Mouse (Mus musculus): ENCODE results near the gene Vmn1r14. TPM values are rescaled to one million over a fixed set of nuclear protein-coding genes. Genes with fewer than 3 reads are reported as not detected.
"Not testable (repeated sequence)": the region's sequence is repeated elsewhere in the genome, so short reads cannot be mapped to it uniquely, and the experiment has no call there.

Vmn1r14 gene
- polyA plus RNA-seq (2014; fragmentation: Nextera tagmentation; extraction: Ambion mirVana) = not detected in 2 replicates

- no peaks in the 10 kb centered on the region for H3K27me3 ChIP-seq (ENCODE audit: control insufficient read depth, insufficient read depth, low read length)
- no peak for ATAC-seq (ENCODE audit: low FRiP score)
- no peak within 1 kb of the TSS for H3K4me2 ChIP-seq (replicated peaks)
- DNase-seq (ENCODE audit: low spot score) = no peak
- H3K36me3 ChIP-seq (replicated peaks; ENCODE audit: control insufficient read depth, insufficient read depth) = no peaks in the 10 kb centered on the region
- H3K9ac ChIP-seq = no peak within 1 kb of the TSS
- no peaks in the 10 kb centered on the region for H3K4me1 ChIP-seq (replicated peaks; ENCODE audit: control insufficient read depth, insufficient read depth, low read length)
- WGBS = 90% methylated on average over 3 of the region's 3 CpGs
- H3K4me3 ChIP-seq (replicated peaks; ENCODE audit: low read length) = no peak within 1 kb of the TSS
- H3K9me3 ChIP-seq (ENCODE audit: control insufficient read depth, low read length) = no peaks in the 10 kb centered on the region
- no peak within 1 kb of the TSS for H3K27ac ChIP-seq
These were observed at the start of gene Vmn1r14 for GRCm38 (mm10) chr6:57231386-57231785. TSS of gene Vmn1r14 (plus strand) at chr6:57231686.

- H3K4me2 ChIP-seq (replicated peaks); H3K9ac ChIP-seq; H3K4me3 ChIP-seq (replicated peaks; ENCODE audit: low read length); DNase-seq (ENCODE audit: low spot score); H3K36me3 ChIP-seq (replicated peaks; ENCODE audit: control insufficient read depth, insufficient read depth); H3K9me3 ChIP-seq (ENCODE audit: control insufficient read depth, low read length); H3K27ac ChIP-seq; H3K4me1 ChIP-seq (replicated peaks; ENCODE audit: control insufficient read depth, insufficient read depth, low read length); ATAC-seq (ENCODE audit: low FRiP score); H3K27me3 ChIP-seq (ENCODE audit: control insufficient read depth, insufficient read depth, low read length): not testable (repeated sequence)
- WGBS = 49% methylated on average over 3 of the region's 3 CpGs
These were observed 41.5 kb upstream of the Vmn1r14 start for GRCm38 (mm10) chr6:57190016-57190415.

- WGBS = 91% methylated on average over 1 of the region's 1 CpGs
- H3K4me2 ChIP-seq (replicated peaks); H3K4me3 ChIP-seq (replicated peaks; ENCODE audit: low read length); DNase-seq (ENCODE audit: low spot score); H3K27ac ChIP-seq; H3K4me1 ChIP-seq (replicated peaks; ENCODE audit: control insufficient read depth, insufficient read depth, low read length); H3K36me3 ChIP-seq (replicated peaks; ENCODE audit: control insufficient read depth, insufficient read depth); ATAC-seq (ENCODE audit: low FRiP score); H3K27me3 ChIP-seq (ENCODE audit: control insufficient read depth, insufficient read depth, low read length); H3K9ac ChIP-seq; H3K9me3 ChIP-seq (ENCODE audit: control insufficient read depth, low read length): not testable (repeated sequence)
These were observed 28.5 kb upstream of the Vmn1r14 start, which contains the start of gene Vmn1r13 for GRCm38 (mm10) chr6:57202990-57203389. TSS of gene Vmn1r13 (plus strand) at chr6:57203290.

- DNase-seq (ENCODE audit: low spot score) (no peak), ATAC-seq (ENCODE audit: low FRiP score) (no peak)
- WGBS = 86% methylated on average over 1 of the region's 1 CpGs
- no peaks in the 10 kb centered on the region for H3K36me3 ChIP-seq (replicated peaks; ENCODE audit: control insufficient read depth, insufficient read depth)
- no peak within 1 kb of the TSS for H3K9ac ChIP-seq
- no peak within 1 kb of the TSS for H3K4me3 ChIP-seq (replicated peaks; ENCODE audit: low read length)
- H3K9me3 ChIP-seq (ENCODE audit: control insufficient read depth, low read length) = no peaks in the 10 kb centered on the region
- H3K4me2 ChIP-seq (replicated peaks) = no peak within 1 kb of the TSS
- no peaks in the 10 kb centered on the region for H3K27me3 ChIP-seq (ENCODE audit: control insufficient read depth, insufficient read depth, low read length)
- no peak within 1 kb of the TSS for H3K27ac ChIP-seq
- H3K4me1 ChIP-seq (replicated peaks; ENCODE audit: control insufficient read depth, insufficient read depth, low read length) = no peaks in the 10 kb centered on the region
These were observed 26.2 kb downstream of the Vmn1r14 start, which contains the start of gene Vmn1r15 for GRCm38 (mm10) chr6:57257652-57258051. TSS of gene Vmn1r15 (plus strand) at chr6:57257952.

- Histone ChIP-seq H3K27ac (no peak overlapping the region), H3K4me2 (replicated peaks) (no peak overlapping the region), H3K9me3 (ENCODE audit: control insufficient read depth, low read length) (no peaks in the 10 kb centered on the region), H3K9ac (no peak overlapping the region), H3K4me1 (replicated peaks; ENCODE audit: control insufficient read depth, insufficient read depth, low read length) (no peaks in the 10 kb centered on the region), H3K36me3 (replicated peaks; ENCODE audit: control insufficient read depth, insufficient read depth) (no peaks in the 10 kb centered on the region), H3K4me3 (replicated peaks; ENCODE audit: low read length) (no peak overlapping the region), H3K27me3 (ENCODE audit: control insufficient read depth, insufficient read depth, low read length) (no peaks in the 10 kb centered on the region)
- DNase-seq (ENCODE audit: low spot score) (no peak), ATAC-seq (ENCODE audit: low FRiP score) (no peak)
- WGBS = 96% methylated on average over 2 of the region's 2 CpGs
These were observed 29.5 kb downstream of the Vmn1r14 start for GRCm38 (mm10) chr6:57260990-57261389.

GRCm38 (mm10) chr6:57271881-57272280 lies 40.4 kb downstream of the Vmn1r14 start:
- H3K27me3 ChIP-seq (ENCODE audit: control insufficient read depth, insufficient read depth, low read length) = no peaks in the 10 kb centered on the region
- ATAC-seq (ENCODE audit: low FRiP score) (no peak), DNase-seq (ENCODE audit: low spot score) (no peak)
- 79% methylated on average over 3 of the region's 3 CpGs for WGBS
- H3K9me3 ChIP-seq (ENCODE audit: control insufficient read depth, low read length) = no peaks in the 10 kb centered on the region
- no peak overlapping the region for H3K4me3 ChIP-seq (replicated peaks; ENCODE audit: low read length)
- H3K4me1 ChIP-seq (replicated peaks; ENCODE audit: control insufficient read depth, insufficient read depth, low read length) = no peaks in the 10 kb centered on the region
- no peak overlapping the region for H3K27ac ChIP-seq
- H3K9ac ChIP-seq = no peak overlapping the region
- no peak overlapping the region for H3K4me2 ChIP-seq (replicated peaks)
- no peaks in the 10 kb centered on the region for H3K36me3 ChIP-seq (replicated peaks; ENCODE audit: control insufficient read depth, insufficient read depth)

- ATAC-seq (ENCODE audit: low FRiP score) (no peak), DNase-seq (ENCODE audit: low spot score) (no peak)
- no peak overlapping the region for H3K4me2 ChIP-seq (replicated peaks)
- no peak overlapping the region for H3K27ac ChIP-seq
- H3K9ac ChIP-seq = no peak overlapping the region
- no peaks in the 10 kb centered on the region for H3K27me3 ChIP-seq (ENCODE audit: control insufficient read depth, insufficient read depth, low read length)
- H3K4me3 ChIP-seq (replicated peaks; ENCODE audit: low read length) = no peak overlapping the region
- H3K4me1 ChIP-seq (replicated peaks; ENCODE audit: control insufficient read depth, insufficient read depth, low read length) = no peaks in the 10 kb centered on the region
- H3K9me3 ChIP-seq (ENCODE audit: control insufficient read depth, low read length) = no peaks in the 10 kb centered on the region
- H3K36me3 ChIP-seq (replicated peaks; ENCODE audit: control insufficient read depth, insufficient read depth) = no peaks in the 10 kb centered on the region
These were observed 41.0 kb downstream of the Vmn1r14 start for GRCm38 (mm10) chr6:57272517-57272916.

GRCm38 (mm10) chr6:57278952-57279351 lies 47.5 kb downstream of the Vmn1r14 start:
- Histone ChIP-seq H3K9me3 (ENCODE audit: control insufficient read depth, low read length) (no peaks in the 10 kb centered on the region), H3K36me3 (replicated peaks; ENCODE audit: control insufficient read depth, insufficient read depth) (no peaks in the 10 kb centered on the region)
- no peak for ATAC-seq (ENCODE audit: low FRiP score)

More at GRCm38 (mm10) chr6:57278952-57279351, 47.5 kb downstream of the Vmn1r14 start:
- H3K4me1 ChIP-seq (replicated peaks; ENCODE audit: control insufficient read depth, insufficient read depth, low read length) = no peaks in the 10 kb centered on the region
- no peak overlapping the region for H3K9ac ChIP-seq
- H3K4me3 ChIP-seq (replicated peaks; ENCODE audit: low read length) = no peak overlapping the region
- H3K4me2 ChIP-seq (replicated peaks) = no peak overlapping the region
- no peaks in the 10 kb centered on the region for H3K27me3 ChIP-seq (ENCODE audit: control insufficient read depth, insufficient read depth, low read length)
- H3K27ac ChIP-seq = no peak overlapping the region
- no peak for DNase-seq (ENCODE audit: low spot score)
